Mouse (Mus musculus) thymus, postnatal 25 days (tissue): Measurements from ENCODE around the gene Tmem248.
"Not testable (repeated sequence)": the region's sequence is repeated elsewhere in the genome, so short reads cannot be mapped to it uniquely, and the experiment has no call there.

ENCODE experiments used
- DNase-seq: peaks from one replicate; pipeline ENCODE4 v3.0.0; 2022

Tmem248 gene

DNA sequence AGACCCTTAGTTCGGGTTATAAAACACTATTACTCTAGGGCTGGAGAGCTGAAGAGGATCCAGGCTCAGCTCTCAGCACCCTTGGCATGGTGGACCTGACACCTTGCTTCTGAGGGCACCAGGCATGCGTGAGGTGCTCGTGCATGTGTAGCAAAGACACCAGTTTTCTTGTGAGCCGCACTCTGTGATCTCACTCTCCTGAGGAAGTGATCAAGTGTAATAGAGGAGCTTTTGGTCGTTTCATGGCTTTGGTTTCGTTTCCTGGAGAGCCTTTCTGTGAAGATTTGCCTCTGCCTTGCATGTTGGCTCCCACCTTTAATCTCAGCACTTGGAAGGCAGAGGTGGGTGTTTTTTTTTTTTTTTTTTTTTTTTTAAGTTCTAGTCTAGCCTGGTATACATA lies 12.3 kb upstream of the Tmem248 start:
- no peak for DNase-seq

DNA sequence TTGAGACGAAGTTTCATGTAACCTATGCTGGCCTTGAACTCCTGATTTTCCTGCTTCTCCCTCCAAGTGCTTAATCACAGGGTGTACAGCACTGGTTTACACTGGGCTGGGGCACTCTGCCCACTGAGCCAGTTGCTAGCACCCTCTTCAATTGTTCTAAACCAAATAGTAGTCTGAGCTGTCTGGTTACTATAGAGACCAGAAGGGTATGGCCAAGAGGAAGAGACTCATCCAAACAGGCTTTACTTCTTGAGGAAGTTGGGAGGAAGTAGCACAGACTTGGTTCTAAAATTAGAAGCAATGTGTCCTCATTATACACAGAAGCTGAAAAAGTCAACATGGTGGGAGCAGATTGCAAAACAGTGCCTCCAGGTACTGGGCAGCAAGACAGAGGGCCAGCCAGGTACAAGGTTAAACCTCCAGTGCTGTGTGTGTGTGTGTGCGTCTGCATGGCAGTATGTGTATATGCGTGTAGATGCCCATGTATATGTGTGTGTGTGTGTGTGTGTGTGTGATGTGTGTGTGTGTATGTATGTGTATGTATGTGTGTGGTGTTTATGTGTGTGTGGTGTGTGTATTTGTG lies 11.3 kb upstream of the Tmem248 start:
- no peak for DNase-seq

DNA sequence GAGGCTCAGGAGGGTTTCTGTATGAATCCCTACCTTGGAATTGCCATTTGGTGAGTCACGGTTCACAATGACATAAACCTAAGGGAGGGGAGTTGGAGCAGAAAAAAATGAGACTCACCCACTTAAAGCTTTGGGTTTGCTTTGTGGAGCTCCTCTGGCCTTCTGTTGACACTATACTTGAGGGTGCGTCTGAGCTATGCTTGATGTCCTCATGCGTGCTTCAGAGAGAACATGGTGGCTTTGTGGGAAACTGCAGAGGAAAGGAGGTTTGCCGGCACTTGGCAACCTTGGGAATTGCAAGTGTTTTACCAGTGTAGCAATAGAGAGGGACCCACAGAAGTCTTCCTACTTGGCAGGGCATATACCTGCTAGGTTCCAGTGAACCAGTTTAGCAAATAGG lies 9.6 kb upstream of the Tmem248 start:
- DNase-seq, result no peak

DNA sequence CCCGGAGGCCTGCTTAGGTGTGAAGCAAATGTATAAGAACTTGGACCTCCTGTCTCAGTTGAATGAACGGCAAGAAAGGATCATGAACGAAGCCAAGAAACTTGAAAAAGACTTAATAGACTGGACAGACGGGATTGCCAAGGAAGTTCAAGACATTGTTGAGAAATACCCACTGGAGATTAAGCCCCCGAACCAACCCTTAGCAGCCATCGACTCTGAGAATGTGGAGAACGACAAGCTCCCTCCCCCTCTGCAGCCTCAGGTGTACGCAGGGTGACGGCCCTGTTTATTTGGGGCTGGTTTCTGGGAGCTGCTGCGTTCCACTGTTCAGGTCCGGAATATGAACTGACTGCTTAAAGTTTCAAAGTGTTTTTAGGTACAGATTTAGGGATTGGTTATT lies 3.9 kb upstream of the Tmem248 start:
- no peak for DNase-seq

DNA sequence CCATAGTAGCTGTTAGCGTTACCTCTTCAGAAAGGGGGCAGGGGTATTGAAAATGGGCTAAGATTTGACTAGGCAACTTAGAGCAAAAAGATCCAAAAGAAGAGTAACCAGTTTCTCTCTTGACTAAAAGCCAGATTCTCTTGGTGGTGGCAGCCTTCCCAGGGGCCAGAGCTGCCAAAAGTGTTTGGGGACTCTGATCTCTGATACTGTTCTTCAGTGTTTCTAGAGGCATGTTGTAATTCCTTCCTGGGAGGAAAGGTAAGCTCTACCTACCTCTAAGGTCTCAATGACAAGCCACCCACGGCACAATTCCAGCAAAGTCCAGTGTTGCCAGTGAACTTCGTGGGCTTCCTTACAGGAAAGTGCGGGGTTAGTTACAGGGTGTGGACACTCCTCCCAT lies 525 bp downstream of the Tmem248 start:
- no peak for DNase-seq

DNA sequence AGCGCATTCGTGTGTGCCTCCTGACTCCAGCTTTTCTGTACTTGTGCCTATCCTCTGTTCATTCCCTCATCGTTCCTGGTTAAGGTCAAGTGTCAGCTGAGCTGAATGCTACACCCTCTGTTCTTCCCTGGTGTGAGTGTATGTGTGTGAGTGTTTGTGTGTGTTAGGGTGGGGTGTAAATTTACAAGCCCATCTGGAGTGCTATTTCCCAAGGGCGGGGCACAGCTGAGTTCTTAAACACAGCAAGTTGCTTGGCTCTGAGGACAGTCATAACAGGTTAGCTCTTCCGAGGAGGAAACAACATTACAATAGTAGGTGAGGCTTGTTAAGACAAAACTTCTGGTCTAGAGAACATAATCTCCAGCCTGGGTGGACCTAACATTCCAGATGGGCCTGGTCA lies 1.5 kb downstream of the Tmem248 start:
- no peak for DNase-seq

DNA sequence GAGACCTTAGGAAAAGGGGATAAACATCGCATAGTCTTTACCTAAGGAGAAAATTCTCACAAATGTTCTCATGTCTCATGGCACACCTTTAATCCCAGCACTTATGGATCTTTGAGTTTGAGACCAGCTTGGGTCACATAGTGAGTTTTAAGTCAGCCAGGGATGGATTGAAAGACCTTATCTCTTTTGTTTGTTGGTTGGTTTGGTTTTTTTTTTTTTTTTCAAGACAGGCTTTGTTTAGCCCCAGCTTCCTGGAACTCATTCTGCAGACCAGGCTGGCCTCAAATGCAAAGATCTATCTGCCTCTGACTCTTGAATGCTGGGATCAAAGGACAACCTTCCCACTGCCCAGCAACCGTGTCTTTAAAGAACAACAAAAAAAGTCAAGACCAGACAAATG lies 4.4 kb downstream of the Tmem248 start:
- no peak for DNase-seq

DNA sequence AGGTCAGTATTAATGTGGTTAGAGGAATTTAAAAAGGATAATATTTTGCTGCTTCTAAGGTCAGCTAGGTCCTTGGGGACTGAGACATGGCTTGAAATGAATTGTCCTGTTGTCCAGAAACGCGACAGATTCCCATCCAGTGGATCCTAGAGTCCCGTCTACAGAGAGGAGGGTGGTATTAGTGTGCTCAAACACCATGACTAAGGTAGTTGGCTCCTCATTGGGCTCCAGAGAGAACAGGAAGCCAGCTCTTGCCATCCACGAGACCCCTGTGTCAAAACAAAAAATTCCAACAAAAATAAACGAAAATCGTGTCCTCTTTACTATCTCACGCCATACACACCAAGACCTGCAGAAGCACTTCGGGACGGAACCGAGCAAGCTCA lies 4.9 kb downstream of the Tmem248 start:
- no peak for DNase-seq

DNA sequence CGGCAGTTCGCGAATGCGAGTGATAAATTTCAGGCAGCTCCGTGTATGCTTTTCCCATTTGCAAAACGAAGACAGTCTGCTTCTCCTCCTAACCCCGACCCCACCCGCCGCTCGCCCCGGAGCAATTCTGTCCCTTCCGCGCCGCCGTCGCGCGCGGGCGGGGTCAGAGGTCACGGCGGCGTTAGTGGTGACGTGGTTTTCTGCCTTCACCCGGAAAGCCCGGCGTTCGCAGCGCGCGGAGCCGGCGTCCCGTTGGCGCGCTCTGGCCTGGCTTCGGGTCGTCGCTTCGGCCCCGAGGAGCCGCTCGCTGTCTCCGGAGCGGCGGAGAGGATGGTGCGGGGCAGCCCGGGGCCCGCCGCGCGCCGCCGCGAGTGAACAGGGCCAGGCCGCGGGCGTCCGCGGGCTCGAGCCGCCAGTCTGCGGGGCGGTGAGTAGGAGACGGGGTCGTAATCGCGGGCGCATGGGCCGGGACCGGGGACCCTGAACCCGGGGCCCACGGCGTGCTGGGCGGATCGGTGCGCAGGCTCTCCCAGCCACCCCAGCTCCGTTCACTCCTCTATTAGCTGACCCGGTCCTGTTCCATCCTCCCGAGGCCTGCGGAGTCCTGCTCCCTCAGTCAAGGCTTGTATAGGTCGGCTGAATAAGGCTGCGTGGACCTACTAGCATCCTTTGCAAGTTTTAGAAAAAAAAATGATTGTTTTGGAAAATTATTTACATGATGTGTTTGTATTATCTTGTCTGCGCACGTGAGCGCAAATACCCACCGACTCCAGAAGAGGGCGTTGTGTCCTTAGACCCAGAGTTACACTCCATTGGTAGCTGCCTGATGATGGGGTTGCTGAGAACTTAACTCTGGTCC lies 5.5 kb downstream of the Tmem248 start:
- peak; percentile 99 for DNase-seq

DNA sequence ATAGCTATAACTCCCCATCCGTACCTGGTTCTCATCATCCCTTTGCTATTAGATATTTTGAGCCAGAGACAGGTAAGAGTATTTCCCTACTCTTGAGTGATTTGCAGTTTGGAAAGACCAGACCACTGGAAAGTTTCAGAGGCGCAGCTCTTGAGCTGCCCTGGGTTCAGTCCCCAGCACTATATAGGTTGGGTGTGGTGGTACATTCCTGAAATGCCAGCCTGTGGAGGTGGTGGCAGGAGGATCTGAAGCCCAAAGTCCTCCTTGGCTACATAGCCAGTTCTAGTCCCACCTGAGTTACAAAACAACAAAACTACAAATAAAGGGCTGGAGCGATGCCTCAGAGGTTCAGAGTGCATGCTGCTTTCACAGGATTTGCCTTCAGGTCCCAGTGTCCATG lies 9.9 kb downstream of the Tmem248 start:
- DNase-seq, result no peak

DNA sequence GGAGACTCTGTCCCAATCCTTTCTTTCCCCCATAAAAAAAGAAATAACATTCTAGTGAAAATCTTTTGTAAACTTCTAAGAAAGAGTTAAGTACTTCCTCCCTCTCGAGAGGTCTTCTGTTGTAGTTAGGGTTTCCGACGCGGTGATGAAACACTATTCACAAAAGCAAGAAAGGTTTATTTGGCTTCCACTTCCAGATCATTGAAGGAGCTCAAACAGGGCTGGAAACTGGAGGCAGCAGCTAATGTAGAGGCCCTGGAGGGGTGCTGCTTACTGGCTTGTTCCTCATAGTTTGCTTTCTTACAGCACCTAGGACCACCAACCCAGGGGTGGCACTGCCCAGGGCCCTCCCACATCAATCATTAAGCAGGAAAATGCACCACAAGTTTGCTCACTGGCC lies 11.2 kb downstream of the Tmem248 start:
- no peak for DNase-seq

DNA sequence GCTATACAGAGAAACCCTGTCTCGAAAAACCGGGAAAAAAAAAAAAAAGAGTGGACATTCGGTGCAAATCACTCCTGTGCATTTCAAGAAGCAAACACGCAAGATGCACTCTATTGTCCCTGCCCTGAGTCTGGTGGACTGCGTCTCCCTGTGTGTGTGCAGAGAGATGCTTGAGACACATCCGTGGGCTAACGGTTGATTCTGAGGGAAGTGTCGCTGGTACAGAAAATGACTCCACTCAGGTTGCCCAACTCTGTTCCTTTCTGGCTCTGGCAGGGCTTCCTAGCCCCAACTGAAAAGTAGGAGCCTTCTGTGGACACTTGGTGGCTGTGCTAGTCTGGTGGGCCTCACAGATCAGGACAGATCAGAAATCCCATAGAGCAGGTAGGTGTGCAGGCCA lies 19.4 kb downstream of the Tmem248 start:
- no peak for DNase-seq

DNA sequence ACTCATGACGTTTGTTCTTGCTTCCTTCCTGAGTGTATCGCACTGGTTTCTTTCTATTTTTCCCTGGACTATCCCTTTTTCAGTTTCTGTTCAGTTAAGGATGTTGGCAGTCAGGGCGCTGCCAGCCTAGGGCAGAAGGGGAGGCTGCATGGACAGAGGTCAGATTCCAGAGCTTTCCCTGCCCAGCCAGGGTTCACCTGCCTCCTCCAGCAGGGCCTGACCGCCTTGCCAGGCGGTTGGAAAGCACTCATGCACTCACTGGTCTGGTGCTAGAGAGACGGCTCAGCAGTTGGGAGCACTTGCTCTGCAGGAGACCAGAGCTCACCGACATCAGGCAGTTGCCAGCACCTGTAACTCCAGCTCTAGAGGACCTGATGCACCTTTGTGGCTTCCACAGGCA lies 22.4 kb downstream of the Tmem248 start:
- no peak for DNase-seq

DNA sequence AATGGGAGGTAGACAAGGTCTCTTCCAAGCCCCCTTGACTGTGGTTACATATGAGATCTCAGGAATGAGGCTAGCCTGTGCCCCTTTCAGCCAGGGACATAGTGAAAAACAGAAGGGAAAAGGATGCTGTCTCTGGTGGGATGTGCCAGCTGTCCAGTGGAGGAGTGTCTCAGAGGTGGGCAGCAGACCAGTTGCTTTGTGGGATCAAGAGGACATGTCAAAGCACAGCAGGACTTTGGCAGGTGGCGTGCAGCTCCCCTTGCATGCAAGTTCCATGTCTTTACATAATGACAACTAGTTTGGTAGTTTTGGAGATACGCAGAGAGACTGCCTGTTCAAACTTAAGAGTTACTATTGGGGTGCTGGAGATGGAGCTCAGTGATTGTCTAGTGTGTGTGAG lies 23.0 kb downstream of the Tmem248 start:
- DNase-seq, result no peak

DNA sequence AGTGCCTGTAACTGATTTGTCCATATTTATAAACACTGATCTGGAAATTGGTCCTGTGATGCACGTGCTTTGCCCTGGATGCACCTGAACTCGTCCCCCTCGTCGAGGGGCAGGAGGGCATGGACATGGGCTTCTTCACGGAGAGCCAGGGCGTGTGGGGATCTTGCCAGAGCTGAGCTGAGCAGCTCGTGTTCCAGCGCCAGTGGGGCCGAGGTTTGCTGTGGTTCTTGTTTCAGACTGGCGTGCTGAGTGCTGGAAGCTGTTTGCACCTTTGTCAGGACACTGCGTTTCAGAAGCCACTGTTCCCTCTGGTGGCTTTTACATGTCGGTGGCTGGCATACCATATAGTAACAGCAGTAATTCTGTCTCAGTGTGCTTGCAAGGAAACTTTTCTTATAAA lies 24.5 kb downstream of the Tmem248 start:
- no peak for DNase-seq

DNA sequence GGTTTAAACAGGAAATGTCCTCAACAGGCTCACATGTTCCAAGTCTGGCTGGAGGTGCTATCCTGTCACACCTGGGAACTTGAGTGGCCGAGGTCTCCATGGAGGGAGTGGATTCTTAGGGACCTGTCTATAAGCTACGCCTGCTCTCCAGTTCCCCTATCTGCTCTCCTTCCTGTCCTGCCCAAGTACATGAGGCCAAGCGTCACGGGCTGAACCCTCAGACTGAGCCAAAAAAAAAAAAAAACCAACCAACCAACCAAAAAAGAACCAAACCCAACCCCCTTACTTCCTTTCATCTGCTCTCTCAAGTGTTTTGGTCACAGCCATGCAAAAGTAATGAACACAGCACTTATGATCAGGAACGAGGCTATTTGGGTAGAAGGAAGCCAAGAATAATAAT lies 30.9 kb downstream of the Tmem248 start:
- no peak for DNase-seq

DNA sequence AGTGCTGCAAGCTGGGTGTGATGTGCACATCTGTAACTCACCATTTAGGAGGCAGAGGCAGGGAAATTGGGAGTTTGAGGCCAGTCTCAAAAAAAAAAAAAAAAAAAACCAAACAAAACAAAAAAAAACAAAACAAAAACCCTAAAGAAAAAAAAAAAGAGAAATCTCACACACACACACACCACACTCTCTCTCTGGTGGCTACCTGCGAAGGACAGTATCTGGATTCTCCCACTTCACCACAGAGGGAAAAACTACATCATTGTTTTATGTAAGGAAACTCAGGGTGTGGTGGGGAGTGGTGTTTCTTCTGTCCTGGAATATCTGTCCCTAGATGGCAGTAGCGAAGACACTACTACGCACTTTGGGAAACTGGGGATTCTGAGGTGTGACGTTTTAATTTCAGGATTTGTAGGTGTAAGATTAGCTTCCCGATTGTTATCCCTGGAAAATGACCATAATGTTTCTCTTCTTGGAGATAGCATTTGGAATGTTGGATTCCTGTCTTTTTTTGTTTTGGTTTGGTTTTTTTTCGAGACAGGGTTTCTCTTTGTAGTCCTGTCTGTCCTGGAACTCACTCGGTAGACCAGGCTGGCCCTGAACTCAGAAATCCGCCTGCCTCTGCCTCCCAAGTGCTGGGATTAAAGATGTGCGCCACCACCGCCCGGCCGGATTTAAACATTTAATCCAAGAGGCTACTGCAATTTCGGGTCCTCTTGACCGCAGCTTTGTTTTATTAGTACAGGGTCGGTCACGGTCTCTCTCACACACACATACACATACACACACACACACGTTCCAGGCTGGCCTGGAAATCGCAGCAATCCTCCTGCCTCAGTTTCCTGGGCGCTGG lies 37.5 kb downstream of the Tmem248 start:
- no peak for DNase-seq

DNA sequence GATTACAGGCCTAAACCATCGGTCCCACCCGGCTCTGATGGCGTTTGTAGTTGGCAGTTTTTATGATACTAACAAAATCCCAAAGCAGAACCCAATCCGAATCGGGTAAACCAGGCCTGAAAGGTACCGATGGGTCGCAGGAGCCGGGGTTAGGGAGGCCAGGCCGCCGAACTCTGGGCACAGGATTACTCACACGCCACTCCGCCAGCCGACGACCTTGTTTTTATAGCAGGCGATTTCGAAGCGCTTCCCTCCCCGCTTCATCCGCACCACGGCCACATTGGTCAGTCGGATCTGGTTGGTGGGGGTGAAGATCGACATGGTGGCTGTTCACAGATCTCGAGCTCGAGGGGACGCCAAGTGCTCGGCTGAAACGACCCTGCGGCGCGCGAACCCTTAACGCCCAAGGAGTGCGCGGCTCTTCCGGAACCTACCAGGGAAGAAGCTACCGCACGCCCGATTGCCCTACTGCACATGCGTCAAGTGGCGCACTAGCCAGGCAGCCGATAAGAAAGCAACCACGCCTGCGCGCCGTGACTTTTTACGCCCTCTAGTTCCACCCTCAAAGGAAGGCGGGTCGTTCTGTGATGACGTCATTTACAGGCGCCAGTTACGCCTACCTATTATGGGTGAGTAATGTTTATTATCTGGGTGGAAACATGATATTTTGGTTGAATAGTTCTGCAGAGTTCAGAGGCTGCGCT lies 38.3 kb downstream of the Tmem248 start, which contains the start of the genes Sbds and Tyw1:
TSS of gene Sbds (minus strand) at position 514 of the 704 bp plus-strand sequence.
TSS of gene Tyw1 (plus strand) at position 603 of the 704 bp plus-strand sequence.
- DNase-seq, result peak; percentile 96

DNA sequence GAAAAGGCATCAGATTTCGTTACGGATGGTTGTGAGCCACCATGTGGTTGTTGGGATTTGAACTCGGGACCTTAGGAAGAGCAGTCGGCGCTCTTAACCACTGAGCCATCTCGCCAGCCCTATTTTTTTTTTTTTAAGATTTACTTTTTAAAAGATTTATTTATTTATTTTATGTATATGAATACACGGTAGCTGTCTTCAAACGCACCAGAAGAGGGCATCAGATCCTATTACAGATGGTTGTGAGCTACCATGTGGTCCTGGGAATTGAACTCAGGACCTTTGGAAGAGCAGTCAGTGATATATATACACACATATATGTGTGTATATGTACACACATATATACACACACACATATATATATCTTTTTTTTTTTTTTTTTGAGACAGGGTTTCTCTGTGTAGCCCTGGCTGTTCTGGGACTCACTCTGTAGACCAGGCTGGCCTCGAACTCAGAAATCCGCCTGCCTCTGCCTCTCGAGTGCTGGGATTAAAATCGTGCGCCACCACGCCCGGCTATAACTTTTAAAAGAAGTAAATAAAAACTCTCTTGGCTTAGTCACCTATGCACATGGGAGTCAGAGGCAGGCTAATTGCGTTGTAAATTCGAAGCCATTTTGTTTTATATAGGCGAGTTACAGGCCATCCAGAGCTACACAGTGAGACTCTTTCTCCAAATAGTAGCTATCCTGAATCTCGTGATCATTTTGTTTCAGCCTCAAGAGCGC lies 39.1 kb downstream of the Tmem248 start:
- DNase-seq, result not testable (repeated sequence)

DNA sequence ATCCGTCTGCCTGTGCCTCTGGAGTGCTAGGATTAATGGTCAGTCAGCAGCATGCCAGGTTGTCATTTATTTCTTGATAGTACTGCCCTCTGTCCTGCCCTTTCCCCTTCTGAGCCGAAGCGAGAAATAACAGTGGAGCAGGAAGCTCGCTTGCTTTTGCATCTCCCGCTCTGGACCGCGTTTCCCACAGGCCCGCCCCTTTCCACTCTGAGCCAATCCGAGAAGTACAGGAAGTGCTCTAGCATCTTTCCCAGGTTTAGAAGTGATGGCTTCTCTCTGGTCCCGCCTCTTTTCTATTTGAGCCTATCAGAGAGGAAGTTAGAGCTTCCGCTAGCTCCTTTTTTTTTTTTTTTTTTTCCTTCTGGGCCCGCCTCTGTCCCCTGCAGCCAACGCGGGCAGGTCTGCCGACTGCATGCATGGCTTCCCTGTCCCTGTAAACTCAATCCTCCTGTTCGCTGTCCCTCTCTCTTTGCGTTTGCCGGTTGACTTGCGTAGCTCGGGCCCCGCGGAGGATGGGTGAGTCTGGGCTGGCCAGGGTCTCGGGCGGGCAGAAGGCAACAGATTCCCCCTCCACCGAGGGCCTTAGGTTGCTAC lies 39.9 kb downstream of the Tmem248 start:
- DNase-seq, result peak; percentile 91

DNA sequence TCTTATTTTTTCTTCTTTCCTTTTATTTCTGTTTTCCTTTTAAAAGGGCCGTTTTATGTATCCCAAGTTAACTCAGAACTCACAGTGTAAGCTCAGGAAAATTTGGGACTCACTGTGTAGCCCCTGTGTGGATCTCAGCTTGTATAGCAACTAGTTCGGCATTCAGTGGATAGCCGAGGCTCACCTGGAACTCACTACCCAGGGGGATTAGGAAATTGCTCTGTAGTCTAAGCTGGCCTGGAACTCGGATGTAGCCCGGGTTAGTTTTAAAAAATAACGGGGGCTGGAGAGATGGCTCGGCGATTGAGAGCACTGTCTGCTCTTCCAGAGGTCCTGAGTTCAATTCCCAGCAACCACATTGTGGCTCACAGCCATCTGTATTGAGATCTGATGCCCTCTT lies 40.4 kb downstream of the Tmem248 start:
- no peak for DNase-seq

DNA sequence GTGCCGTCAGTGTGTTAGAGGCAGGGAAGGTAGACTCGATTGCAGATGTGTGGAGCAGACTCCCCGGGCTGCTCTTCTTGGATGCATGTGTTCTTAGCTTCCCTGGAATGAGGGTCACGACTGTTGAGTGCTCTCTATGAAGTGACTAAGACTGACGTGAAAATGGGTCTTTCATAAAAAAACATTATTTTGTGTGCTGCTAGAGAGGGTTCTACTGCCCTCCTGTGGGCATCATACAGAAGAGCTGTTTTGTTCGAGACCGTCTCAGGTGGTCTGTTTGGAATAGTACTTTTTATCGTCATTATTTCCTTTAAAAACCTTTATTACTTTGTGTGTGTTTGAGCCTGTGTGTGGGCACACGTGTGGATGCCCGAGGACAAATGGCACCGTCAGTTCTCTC lies 46.6 kb downstream of the Tmem248 start:
- no peak for DNase-seq
